Mouse (Mus musculus) midbrain, embryonic 11.5 days (tissue): ENCODE results near the gene Hbb-y. TPM values are rescaled to one million over a fixed set of nuclear protein-coding genes. Genes with fewer than 3 reads are reported as not detected.

Source experiments
- ATAC-seq: fragments of 200-750 bp; cut with Nextera tagmentation; 2 replicates; pipeline ENCODE4 v1.8.0; 2017; ENCODE audit warnings: moderate TSS enrichment, moderate library complexity; ENCODE audit not compliant: low FRiP score
- DNase-seq: peaks from one replicate; pipeline ENCODE4 v3.0.0; 2015; ENCODE audit warnings: low spot score; ENCODE audit errors: missing footprints
- H3K27ac ChIP-seq: fragments of 300-500 bp; sonication (generic); 2 replicates; pipeline ENCODE4 v1.5.1; 2014; ENCODE audit warnings: low read depth, low read length
- H3K27me3 ChIP-seq: fragments of 300-500 bp; sonication (generic); 2 replicates; pipeline ENCODE4 v1.6.1; 2014; ENCODE audit warnings: mild to moderate bottlenecking, low read length, moderate library complexity, mixed read lengths; ENCODE audit not compliant: control insufficient read depth, insufficient read depth
- H3K36me3 ChIP-seq: fragments of 300-500 bp; sonication (generic); 2 replicates; pipeline ENCODE4 v1.6.1; 2014; ENCODE audit warnings: mild to moderate bottlenecking, low read length, moderate library complexity, mixed read lengths; ENCODE audit not compliant: control insufficient read depth, insufficient read depth
- H3K4me1 ChIP-seq: fragments of 300-500 bp; sonication (generic); 2 replicates; pipeline ENCODE4 v1.6.1; 2014; ENCODE audit warnings: low read length; ENCODE audit not compliant: control insufficient read depth, insufficient read depth
- H3K4me2 ChIP-seq: fragments of 300-500 bp; sonication (generic); 2 replicates; pipeline ENCODE4 v1.6.1; 2014; ENCODE audit warnings: mild to moderate bottlenecking, moderate library complexity
- H3K4me3 ChIP-seq: fragments of 300-500 bp; sonication (generic); 2 replicates; pipeline ENCODE4 v1.5.1; 2014; ENCODE audit warnings: low read depth, low read length
- H3K9ac ChIP-seq: fragments of 300-500 bp; sonication (generic); 2 replicates; pipeline ENCODE4 v1.6.1; 2014; ENCODE audit warnings: low read length
- H3K9me3 ChIP-seq: fragments of 300-500 bp; sonication (generic); 2 replicates; pipeline ENCODE4 v1.6.1; 2016; ENCODE audit warnings: low read length; ENCODE audit not compliant: control insufficient read depth
- WGBS: fragments of 180-500 bp; shearing (Covaris S2); extraction: QIAGEN DNeasy Blood & Tissue Kit; methylation state at CpG from one replicate; pipeline ENCODE4 v1.1.7; 2014; 5-methylcytosine and 5-hydroxymethylcytosine counted together
- polyA plus RNA-seq: library from polyadenylated mRNA; unstranded; fragments of >200 nt; fragmentation: Nextera tagmentation; extraction: Ambion mirVana; gene quantifications from 2 replicates; pipeline ENCODE4 v1.2.1, GENCODE M21; 2014

Hbb-y gene
- 11,345 and 11,485 TPM in 2 replicates for polyA plus RNA-seq

DNA sequence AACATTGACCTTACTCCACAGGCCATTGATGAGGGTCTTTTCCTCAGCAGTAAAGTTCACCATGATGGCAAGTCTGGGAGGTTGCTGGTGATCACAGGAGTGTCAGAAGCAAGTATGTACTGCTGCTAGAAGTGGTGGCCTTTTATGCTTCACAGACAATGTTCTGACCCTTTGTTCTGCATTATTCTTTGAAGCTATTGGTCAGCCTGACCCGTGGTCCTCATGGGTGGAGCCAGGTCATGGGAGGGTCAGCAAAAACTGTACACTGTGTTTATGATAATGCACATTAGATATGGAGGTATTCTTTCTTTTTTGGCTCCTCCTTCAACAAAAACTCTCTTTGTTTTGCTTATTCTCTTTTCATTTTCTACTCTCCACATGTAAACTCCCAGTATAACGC lies at the start of gene Hbb-y:
Gene Hbb-y (minus strand): TSS at position 127 of the 400 bp plus-strand sequence.
- Histone ChIP-seq H3K27ac (no peak within 1 kb of the TSS), H3K27me3 (no peaks in the 10 kb centered on the region), H3K4me3 (no peak within 1 kb of the TSS), H3K4me1 (no peaks in the 10 kb centered on the region), H3K9ac (no peak within 1 kb of the TSS), H3K9me3 (no peaks in the 10 kb centered on the region), H3K36me3 (no peaks in the 10 kb centered on the region), H3K4me2 (no peak within 1 kb of the TSS)
- DNase-seq (no peak), ATAC-seq (0 out of 2 replicates have a peak, but pooled peaks have one; percentile 4)
- WGBS = 76% methylated on average over 2 of the region's 2 CpGs

DNA sequence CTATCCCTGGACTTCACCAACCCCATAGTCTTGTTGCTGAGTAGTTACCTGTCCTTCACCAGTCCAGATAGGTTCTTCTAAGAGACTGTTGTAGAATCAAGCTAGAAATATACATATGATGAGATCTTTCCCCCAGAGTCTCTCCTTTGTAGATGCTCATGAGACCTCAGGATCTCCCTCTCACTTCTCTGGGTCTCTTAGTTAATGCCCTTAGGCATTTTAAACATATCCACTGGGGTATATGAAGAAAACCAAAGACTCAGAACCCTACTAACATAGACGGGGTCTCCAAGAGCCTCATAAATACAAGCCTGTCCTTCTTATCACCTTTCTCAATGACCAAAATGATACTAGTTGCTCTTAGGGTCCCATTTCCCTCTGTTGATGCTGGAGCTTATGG lies 41.4 kb upstream of the Hbb-y start, which contains the start of gene Olfr64:
Gene Olfr64 (minus strand): TSS at position 101 of the 400 bp plus-strand sequence.
- no peak within 1 kb of the TSS for H3K4me2 ChIP-seq
- no peaks in the 10 kb centered on the region for H3K27me3 ChIP-seq
- no peak within 1 kb of the TSS for H3K27ac ChIP-seq
- no peaks in the 10 kb centered on the region for H3K36me3 ChIP-seq
- H3K4me1 ChIP-seq = no peaks in the 10 kb centered on the region
- DNase-seq (no peak), ATAC-seq (no peak)
- no peak within 1 kb of the TSS for H3K9ac ChIP-seq
- no peak within 1 kb of the TSS for H3K4me3 ChIP-seq
- no peaks in the 10 kb centered on the region for H3K9me3 ChIP-seq
- 67% methylated on average over 1 of the region's 1 CpGs for WGBS

- H3K9ac ChIP-seq = no peak within 1 kb of the TSS
- ATAC-seq (no peak), DNase-seq (no peak)
- H3K4me2 ChIP-seq = no peak within 1 kb of the TSS
- no peaks in the 10 kb centered on the region for H3K4me1 ChIP-seq
- H3K27ac ChIP-seq = no peak within 1 kb of the TSS
- H3K36me3 ChIP-seq = no peaks in the 10 kb centered on the region
- no peaks in the 10 kb centered on the region for H3K9me3 ChIP-seq
- no peaks in the 10 kb centered on the region for H3K27me3 ChIP-seq
- H3K4me3 ChIP-seq = no peak within 1 kb of the TSS
These were observed 33.1 kb upstream of the Hbb-y start, which contains the start of gene Olfr66 for GRCm38 (mm10) chr7:103886152-103886551. TSS of gene Olfr66 (minus strand) at chr7:103886252.

DNA sequence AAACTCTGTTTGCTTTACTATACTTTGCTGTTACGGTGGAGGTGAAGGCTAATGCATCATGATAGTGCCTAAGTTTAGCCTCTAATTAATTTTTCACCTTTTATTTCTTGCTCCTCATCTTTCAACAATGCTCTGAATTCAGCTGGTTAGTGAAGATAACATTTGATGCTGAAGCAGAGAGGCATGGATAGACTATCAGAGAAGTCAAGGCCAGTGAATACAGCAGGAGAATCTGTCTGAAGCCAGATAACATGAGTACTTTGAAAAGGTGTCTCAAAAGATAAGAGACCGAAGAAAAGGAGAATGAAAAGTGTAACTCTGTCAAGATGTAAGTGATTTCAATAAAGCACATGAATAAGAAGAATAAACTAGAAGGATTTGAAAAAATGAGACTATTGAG lies 24.1 kb upstream of the Hbb-y start:
- Histone ChIP-seq H3K4me1 (no peaks in the 10 kb centered on the region), H3K9ac (no peak overlapping the region), H3K27ac (no peak overlapping the region), H3K4me3 (no peak overlapping the region), H3K4me2 (no peak overlapping the region), H3K9me3 (no peaks in the 10 kb centered on the region), H3K27me3 (no peaks in the 10 kb centered on the region), H3K36me3 (no peaks in the 10 kb centered on the region)
- WGBS = 83% methylated on average over 2 of the region's 2 CpGs
- no peak for DNase-seq
- ATAC-seq = no peak

DNA sequence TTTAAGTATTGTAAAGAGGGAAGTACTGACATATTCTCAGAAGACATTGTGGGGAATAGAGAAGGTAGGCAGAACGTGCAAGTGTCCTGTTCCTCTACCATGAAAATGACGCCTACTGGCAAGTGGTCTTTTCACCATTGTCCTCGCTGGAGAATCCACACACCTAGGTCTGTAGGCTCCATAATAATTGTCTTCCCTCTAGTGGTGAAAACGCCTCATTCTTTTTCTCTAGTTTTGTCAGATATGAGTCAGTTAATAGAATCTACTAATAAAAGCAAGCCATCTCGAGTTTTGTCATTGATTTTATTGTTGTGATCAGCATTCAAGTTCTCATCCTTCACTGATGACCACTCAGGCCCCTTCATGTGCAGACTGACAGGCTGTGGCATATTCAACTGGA lies 21.4 kb upstream of the Hbb-y start:
- Histone ChIP-seq H3K4me2 (no peak overlapping the region), H3K4me3 (no peak overlapping the region), H3K9ac (no peak overlapping the region), H3K36me3 (no peaks in the 10 kb centered on the region), H3K9me3 (no peaks in the 10 kb centered on the region), H3K4me1 (no peaks in the 10 kb centered on the region), H3K27ac (no peak overlapping the region), H3K27me3 (no peaks in the 10 kb centered on the region)
- DNase-seq (no peak), ATAC-seq (no peak)
- 59% methylated on average over 5 of the region's 5 CpGs for WGBS

GRCm38 (mm10) chr7:103873064-103873463 lies 20.0 kb upstream of the Hbb-y start:
- DNase-seq (no peak), ATAC-seq (no peak)
- Histone ChIP-seq H3K4me1 (no peaks in the 10 kb centered on the region), H3K4me3 (no peak overlapping the region), H3K27me3 (no peaks in the 10 kb centered on the region), H3K9ac (no peak overlapping the region), H3K27ac (no peak overlapping the region), H3K9me3 (no peaks in the 10 kb centered on the region), H3K4me2 (no peak overlapping the region), H3K36me3 (no peaks in the 10 kb centered on the region)
- WGBS = 8% methylated on average over 1 of the region's 1 CpGs

DNA sequence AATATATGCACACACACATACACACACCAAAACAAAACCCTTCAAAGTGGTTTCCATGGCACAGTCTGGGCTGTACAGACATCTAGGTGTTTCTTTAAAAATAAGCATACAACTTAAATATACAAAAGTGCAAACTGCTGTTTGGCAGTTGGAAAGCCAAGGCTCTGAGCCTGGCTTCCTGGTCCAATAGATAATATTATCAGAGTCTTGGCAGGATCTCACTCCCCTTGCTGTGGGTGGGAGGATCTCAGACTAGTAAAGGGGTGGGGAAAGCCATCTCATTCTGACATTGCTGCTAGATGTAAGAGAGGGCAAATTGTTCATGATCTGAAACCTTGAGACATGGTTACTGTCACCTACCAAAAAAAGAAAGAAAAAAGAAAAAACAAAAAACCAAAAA lies 17.7 kb upstream of the Hbb-y start:
- no peak for ATAC-seq

DNA sequence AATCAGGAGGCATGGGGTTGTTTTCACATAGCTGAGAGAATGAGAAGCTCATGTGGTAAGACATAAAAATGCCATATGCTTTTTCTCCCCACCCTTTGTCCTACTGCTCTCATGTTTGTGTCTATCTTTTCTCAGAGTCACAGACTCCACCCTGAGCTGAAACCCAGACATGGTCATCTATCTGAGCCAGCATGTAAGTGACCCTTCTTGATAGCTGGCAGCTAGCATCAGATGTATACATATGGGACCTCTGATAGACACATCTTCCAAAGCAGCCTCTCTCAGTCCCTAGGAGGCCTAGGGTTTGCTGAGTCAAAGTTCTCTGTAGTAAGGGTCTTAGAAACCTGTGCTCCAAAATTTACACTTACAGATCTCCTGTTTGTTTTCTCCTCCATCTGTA lies 12.7 kb upstream of the Hbb-y start:
- DNase-seq = no peak
- H3K4me3 ChIP-seq = no peak overlapping the region
- no peaks in the 10 kb centered on the region for H3K4me1 ChIP-seq
- ATAC-seq = no peak
- H3K9me3 ChIP-seq = no peaks in the 10 kb centered on the region
- no peak overlapping the region for H3K27ac ChIP-seq
- H3K27me3 ChIP-seq = no peaks in the 10 kb centered on the region
- H3K4me2 ChIP-seq = no peak overlapping the region
- H3K9ac ChIP-seq = no peak overlapping the region
- no peaks in the 10 kb centered on the region for H3K36me3 ChIP-seq

More for the DNA sequence above, 17.7 kb upstream of the Hbb-y start:
- no peak overlapping the region for H3K4me2 ChIP-seq
- no peak for DNase-seq
- H3K9ac ChIP-seq = no peak overlapping the region
- no peaks in the 10 kb centered on the region for H3K9me3 ChIP-seq
- H3K36me3 ChIP-seq = no peaks in the 10 kb centered on the region
- H3K4me3 ChIP-seq = no peak overlapping the region
- no peaks in the 10 kb centered on the region for H3K4me1 ChIP-seq
- no peak overlapping the region for H3K27ac ChIP-seq
- no peaks in the 10 kb centered on the region for H3K27me3 ChIP-seq

DNA sequence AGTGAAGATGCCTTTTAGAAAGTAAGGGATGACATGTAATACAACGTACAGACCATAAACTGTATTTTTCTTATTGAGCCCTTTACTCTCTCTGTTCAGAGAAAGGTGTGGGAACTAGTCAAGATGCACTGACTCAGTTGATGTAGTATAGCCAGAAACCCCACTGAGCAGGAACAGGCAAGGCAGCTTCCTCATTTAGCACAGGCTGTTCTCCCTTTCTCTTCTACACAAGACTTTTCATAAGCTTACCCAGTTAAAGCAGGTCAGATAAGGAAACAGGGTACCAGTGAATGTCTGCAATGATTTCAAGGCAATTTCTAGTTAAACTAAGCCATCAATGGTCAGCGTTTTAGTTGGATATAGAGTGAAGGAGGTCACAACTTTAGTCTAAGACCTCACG lies 8.5 kb upstream of the Hbb-y start:
- Histone ChIP-seq H3K9ac (no peak overlapping the region), H3K4me3 (no peak overlapping the region), H3K27ac (no peak overlapping the region), H3K27me3 (no peaks in the 10 kb centered on the region), H3K4me1 (no peaks in the 10 kb centered on the region), H3K4me2 (no peak overlapping the region), H3K9me3 (no peaks in the 10 kb centered on the region), H3K36me3 (no peaks in the 10 kb centered on the region)
- WGBS = 76% methylated on average over 3 of the region's 3 CpGs
- no peak for ATAC-seq
- no peak for DNase-seq

DNA sequence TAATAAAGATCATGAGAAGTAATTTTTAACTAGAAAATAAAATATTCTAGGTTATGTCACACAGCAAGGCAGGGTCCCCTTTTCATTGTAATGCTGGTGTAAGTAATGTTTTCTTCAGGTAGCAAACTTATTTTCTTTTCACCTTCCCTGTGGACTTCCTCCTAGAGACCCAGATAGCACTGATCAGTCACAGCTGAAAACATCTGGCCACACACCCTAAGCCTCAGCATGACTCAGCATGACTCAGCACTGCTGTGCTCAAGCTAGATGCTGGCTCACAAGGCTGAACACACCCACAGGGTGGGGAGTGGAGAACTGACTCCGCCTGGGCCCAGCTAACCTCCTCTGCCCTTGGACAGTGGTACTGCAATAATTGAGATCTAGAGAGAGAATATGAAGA lies 7.8 kb upstream of the Hbb-y start:
- Histone ChIP-seq H3K4me3 (no peak overlapping the region), H3K9me3 (no peaks in the 10 kb centered on the region), H3K27ac (no peak overlapping the region), H3K27me3 (no peaks in the 10 kb centered on the region), H3K4me2 (no peak overlapping the region), H3K9ac (no peak overlapping the region), H3K36me3 (no peaks in the 10 kb centered on the region), H3K4me1 (no peaks in the 10 kb centered on the region)
- 36% methylated on average over 1 of the region's 1 CpGs for WGBS
- DNase-seq (no peak), ATAC-seq (0 out of 2 replicates have a peak, but pooled peaks have one; percentile 46)
